Mouse (Mus musculus): ENCODE data around the gene Vmn1r227. TPM values are rescaled to one million over a fixed set of nuclear protein-coding genes. Genes with fewer than 3 reads are reported as not detected.

Vmn1r227 gene
- polyA plus RNA-seq (2014; fragmentation: Illumina TruSeq; extraction: RNeasy Lipid Tissue Mini Kit (QIAGEN cat#74804); ENCODE audit: insufficient read depth, low read depth, low replicate concordance) = not detected

DNA sequence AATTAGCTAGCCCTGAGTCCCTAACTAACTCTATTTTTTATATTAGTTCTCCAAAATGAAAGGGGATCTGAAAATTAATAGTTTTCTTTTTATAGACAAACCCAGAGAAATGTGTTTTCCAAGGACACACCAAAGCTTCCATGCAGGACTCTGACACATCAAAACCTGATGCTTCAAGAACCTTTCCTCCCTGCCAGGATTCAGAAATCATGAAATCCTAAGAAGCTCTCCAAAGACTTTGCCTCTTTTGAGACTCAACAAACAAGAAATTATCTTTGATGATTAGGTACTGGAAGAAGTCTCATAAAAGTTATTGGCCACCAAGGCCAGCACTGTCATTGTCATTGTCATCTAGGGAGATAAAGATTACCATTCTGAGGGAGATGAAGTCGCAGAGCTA is at the start of gene Vmn1r227:
Gene Vmn1r227 (plus strand): TSS at position 301 of the 400 bp plus-strand sequence.

GRCm38 (mm10) chr17:20682543-20682942 is 47.1 kb upstream of the Vmn1r227 start, which contains the start of gene Vmn1r226:
TSS of gene Vmn1r226 (plus strand) at chr17:20682843.

GRCm38 (mm10) chr17:20786057-20786456 is 56.4 kb downstream of the Vmn1r227 start, which contains the start of gene Vmn1r228:
TSS of gene Vmn1r228 (minus strand) at chr17:20786157.

Other genes starting within 250 kb of the Vmn1r227 start
- not detected for gene Vmn2r108, start 248.5 kb upstream of the Vmn1r227 start, polyA plus RNA-seq (2014; fragmentation: Illumina TruSeq; extraction: RNeasy Lipid Tissue Mini Kit (QIAGEN cat#74804); ENCODE audit: insufficient read depth, low read depth, low replicate concordance)
- gene Vmn1r225, start 231.7 kb upstream of the Vmn1r227 start, polyA plus RNA-seq (2014; fragmentation: Illumina TruSeq; extraction: RNeasy Lipid Tissue Mini Kit (QIAGEN cat#74804); ENCODE audit: insufficient read depth, low read depth, low replicate concordance) = not detected
- gene Vmn2r109, start 165.1 kb upstream of the Vmn1r227 start, polyA plus RNA-seq (2014; fragmentation: Illumina TruSeq; extraction: RNeasy Lipid Tissue Mini Kit (QIAGEN cat#74804); ENCODE audit: insufficient read depth, low read depth, low replicate concordance) = not detected
- gene Vmn2r110, start 133.4 kb upstream of the Vmn1r227 start, polyA plus RNA-seq (2014; fragmentation: Illumina TruSeq; extraction: RNeasy Lipid Tissue Mini Kit (QIAGEN cat#74804); ENCODE audit: insufficient read depth, low read depth, low replicate concordance) = not detected
- not detected for gene Fpr-rs3, start 105.0 kb upstream of the Vmn1r227 start, polyA plus RNA-seq (2014; fragmentation: Illumina TruSeq; extraction: RNeasy Lipid Tissue Mini Kit (QIAGEN cat#74804); ENCODE audit: insufficient read depth, low read depth, low replicate concordance)
- gene Vmn1r226, start 47.0 kb upstream of the Vmn1r227 start, polyA plus RNA-seq (2014; fragmentation: Illumina TruSeq; extraction: RNeasy Lipid Tissue Mini Kit (QIAGEN cat#74804); ENCODE audit: insufficient read depth, low read depth, low replicate concordance) = not detected
- not detected for gene Vmn1r228, start 56.3 kb downstream of the Vmn1r227 start, polyA plus RNA-seq (2014; fragmentation: Illumina TruSeq; extraction: RNeasy Lipid Tissue Mini Kit (QIAGEN cat#74804); ENCODE audit: insufficient read depth, low read depth, low replicate concordance)
- not detected for gene Vmn1r229, start 81.7 kb downstream of the Vmn1r227 start, polyA plus RNA-seq (2014; fragmentation: Illumina TruSeq; extraction: RNeasy Lipid Tissue Mini Kit (QIAGEN cat#74804); ENCODE audit: insufficient read depth, low read depth, low replicate concordance)
- not detected for gene Vmn1r230, start 110.6 kb downstream of the Vmn1r227 start, polyA plus RNA-seq (2014; fragmentation: Illumina TruSeq; extraction: RNeasy Lipid Tissue Mini Kit (QIAGEN cat#74804); ENCODE audit: insufficient read depth, low read depth, low replicate concordance)
- gene Vmn1r231, start 175.2 kb downstream of the Vmn1r227 start, polyA plus RNA-seq (2014; fragmentation: Illumina TruSeq; extraction: RNeasy Lipid Tissue Mini Kit (QIAGEN cat#74804); ENCODE audit: insufficient read depth, low read depth, low replicate concordance) = not detected
- not detected for gene Vmn1r232, start 189.9 kb downstream of the Vmn1r227 start, polyA plus RNA-seq (2014; fragmentation: Illumina TruSeq; extraction: RNeasy Lipid Tissue Mini Kit (QIAGEN cat#74804); ENCODE audit: insufficient read depth, low read depth, low replicate concordance)
- 149 TPM for gene Ppp2r1a, start 215.5 kb downstream of the Vmn1r227 start, polyA plus RNA-seq (2014; fragmentation: Illumina TruSeq; extraction: RNeasy Lipid Tissue Mini Kit (QIAGEN cat#74804); ENCODE audit: insufficient read depth, low read depth, low replicate concordance)